Mouse (Mus musculus) limb, embryonic 14.5 days (tissue): ENCODE data around the gene Nbea. TPM values are rescaled to one million over a fixed set of nuclear protein-coding genes. Genes with fewer than 3 reads are reported as not detected.
A peak's percentile ranks its signal among the peaks of the same experiment; 100 is the strongest.

Experiments
- ATAC-seq: fragments of 200-750 bp; cut with Nextera tagmentation; 2 replicates; pipeline ENCODE4 v1.8.0; 2017; ENCODE audit warnings: low read depth, moderate number of reproducible peaks, moderate TSS enrichment; ENCODE audit not compliant: low FRiP score
- DNase-seq: peaks from one replicate; pipeline ENCODE4 v3.0.0-alpha.2; 2015; ENCODE audit warnings: low spot score
- H3K27ac ChIP-seq: fragments of 300-500 bp; sonication (generic); replicated peaks from 2 replicates; pipeline ENCODE4 v1.5.1; 2014; ENCODE audit warnings: low read depth, mild to moderate bottlenecking, low read length, moderate library complexity, mixed read lengths
- H3K27me3 ChIP-seq: fragments of 300-500 bp; sonication (generic); 2 replicates; pipeline ENCODE4 v1.6.1; 2014; ENCODE audit warnings: low read length, mixed read lengths; ENCODE audit not compliant: control insufficient read depth, insufficient read depth
- H3K36me3 ChIP-seq: fragments of 300-500 bp; sonication (generic); 2 replicates; pipeline ENCODE4 v1.6.1; 2014; ENCODE audit warnings: mild to moderate bottlenecking, low read length, moderate library complexity, mixed read lengths; ENCODE audit not compliant: control insufficient read depth, insufficient read depth
- H3K4me1 ChIP-seq: fragments of 300-500 bp; sonication (generic); 2 replicates; pipeline ENCODE4 v1.6.1; 2014; ENCODE audit warnings: antibody characterized with exemption, low read length, mixed read lengths; ENCODE audit not compliant: control insufficient read depth, insufficient read depth
- H3K4me2 ChIP-seq: fragments of 300-500 bp; sonication (generic); replicated peaks from 2 replicates; pipeline ENCODE4 v1.6.1; 2014; ENCODE audit warnings: low read depth, mild to moderate bottlenecking, low read length, moderate library complexity; ENCODE audit not compliant: severe bottlenecking
- H3K4me3 ChIP-seq: fragments of 300-500 bp; sonication (generic); replicated peaks from 2 replicates; pipeline ENCODE4 v1.5.1; 2014; ENCODE audit warnings: low read length
- H3K9ac ChIP-seq: fragments of 300-500 bp; sonication (generic); 2 replicates; pipeline ENCODE4 v1.6.1; 2014; ENCODE audit warnings: mild to moderate bottlenecking, low read depth, low read length, moderate library complexity; ENCODE audit not compliant: severe bottlenecking
- H3K9me3 ChIP-seq: fragments of 300-500 bp; sonication (generic); 2 replicates; pipeline ENCODE4 v1.6.1; 2016; ENCODE audit warnings: low read length; ENCODE audit not compliant: control insufficient read depth
- POLR2A ChIP-seq: fragments of 200-500 bp; IDR thresholded peaks from 2 replicates; pipeline ENCODE4 v1.8.0; 2012; ENCODE audit warnings: inconsistent platforms, mild to moderate bottlenecking, moderate library complexity, borderline replicate concordance; ENCODE audit not compliant: insufficient read depth, insufficient read length; ENCODE audit errors: extremely low read depth
- WGBS: fragments of 180-500 bp; shearing (Covaris S2); extraction: QIAGEN DNeasy Blood & Tissue Kit; methylation state at CpG from one replicate; pipeline ENCODE4 v1.1.7; 2014; 5-methylcytosine and 5-hydroxymethylcytosine counted together
- polyA plus RNA-seq, 2 experiments: library from polyadenylated mRNA; depleted of rRNA in 1 of 2; stranded (reverse) in 1 of 2; unstranded in 1 of 2; fragments of >200 nt; fragmentation: Nextera tagmentation in 1 of 2; extraction: Ambion mirVana in 1 of 2; gene quantifications; 2 replicates each; pipeline versions ENCODE4 v1.2.1 to v1.2.3; 2012 to 2014

Nbea gene
- polyA plus RNA-seq, 2 experiments, result 20.6 to 34.1 TPM

DNA sequence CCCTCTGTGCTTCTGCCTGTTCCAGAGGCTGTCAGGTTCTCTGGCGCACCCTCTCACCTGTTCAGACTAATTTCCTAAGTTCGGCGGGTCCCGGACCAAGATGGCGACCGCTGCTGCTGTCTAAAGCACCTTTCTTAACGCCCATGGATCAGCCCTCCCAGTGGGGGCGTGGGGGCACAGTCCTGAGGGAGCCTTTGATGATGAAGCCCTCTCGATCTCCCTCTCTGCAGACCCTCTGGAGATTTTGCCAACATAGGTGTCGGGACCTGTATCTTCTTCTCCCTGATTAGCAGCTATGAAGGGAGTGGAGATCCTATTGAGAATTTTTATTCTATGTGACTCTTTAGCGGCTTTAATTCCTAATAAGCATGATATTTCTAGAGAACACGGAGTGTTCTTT is 573.3 kb downstream of the Nbea start:
- no peak for ATAC-seq
- WGBS, result 88% methylated on average over 11 of the region's 12 CpGs
- Histone ChIP-seq H3K36me3 (no peaks in the 10 kb centered on the region), H3K4me3 (no peak overlapping the region), H3K27ac (no peak overlapping the region), H3K9me3 (no peaks in the 10 kb centered on the region), H3K4me1 (peaks cover 11% of the 10 kb centered on the region), H3K4me2 (no peak overlapping the region), H3K27me3 (no peaks in the 10 kb centered on the region), H3K9ac (no peak overlapping the region)
- DNase-seq, result no peak
- no peak for TF ChIP-seq POLR2A

DNA sequence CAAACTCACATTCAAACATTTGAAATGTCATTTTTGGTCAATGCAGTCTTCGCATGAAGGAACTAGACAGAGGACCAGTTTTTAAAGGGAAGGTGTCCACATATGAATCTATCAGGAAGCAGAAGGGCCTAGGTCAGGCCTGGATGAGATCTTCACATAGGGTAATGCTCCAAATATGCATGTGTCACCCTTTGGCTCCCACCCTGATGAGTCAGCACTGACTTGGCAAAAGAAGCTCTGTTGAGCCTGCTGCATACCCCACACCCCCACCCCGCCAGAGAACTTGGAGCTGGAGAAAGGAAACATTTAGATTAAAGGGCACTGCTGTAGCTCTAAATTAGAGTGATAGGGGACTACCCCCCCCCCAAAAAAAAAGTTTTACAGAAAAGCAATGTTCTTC is 583.2 kb downstream of the Nbea start:
- no peak for TF ChIP-seq POLR2A
- H3K36me3 ChIP-seq, result no peaks in the 10 kb centered on the region

DNA sequence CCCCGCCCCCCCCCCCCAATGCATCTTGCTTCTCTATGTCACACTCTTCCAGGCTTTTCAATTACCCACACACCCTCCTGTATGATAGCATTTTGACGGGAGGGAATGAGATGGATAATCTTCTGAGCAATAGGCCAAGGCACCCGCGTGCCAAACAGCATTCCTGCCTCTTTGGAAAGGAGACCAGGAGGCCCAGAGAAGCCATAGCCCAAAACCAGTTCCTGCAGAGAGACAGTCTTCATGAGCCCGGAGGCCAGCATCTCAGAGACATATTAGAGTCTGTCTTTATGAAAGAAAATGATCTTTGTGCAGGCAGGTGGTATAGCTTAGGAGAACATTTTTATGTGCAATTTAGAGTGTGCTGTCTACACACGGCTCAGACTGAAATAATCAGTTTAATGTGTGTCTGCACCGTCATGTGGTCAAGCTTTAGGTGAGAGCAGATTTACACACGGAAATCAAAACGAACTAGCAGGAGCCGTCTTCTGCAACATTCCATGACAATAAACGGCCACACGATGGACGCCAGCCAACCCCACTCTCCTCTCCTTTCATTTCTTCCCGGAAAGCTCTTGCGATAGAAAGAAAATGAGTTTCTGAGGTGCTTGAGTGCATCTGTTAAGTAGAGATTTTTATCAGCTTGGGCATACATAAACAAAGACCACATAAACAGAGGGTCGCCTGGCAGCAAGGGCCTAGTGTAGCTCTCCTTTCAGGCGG is 584.0 kb downstream of the Nbea start:
- Histone ChIP-seq H3K36me3 (no peaks in the 10 kb centered on the region), H3K27ac (peak overlapping the region; percentile 44), H3K4me2 (0 out of 2 replicates have a peak overlapping the region, but pooled peaks have one; percentile 1), H3K4me1 (peaks cover 16% of the 10 kb centered on the region), H3K9me3 (no peaks in the 10 kb centered on the region), H3K27me3 (no peaks in the 10 kb centered on the region), H3K9ac (no peak overlapping the region), H3K4me3 (no peak overlapping the region)
- 11% methylated on average over 17 of the region's 17 CpGs for WGBS
- ATAC-seq (peak; percentile 93), DNase-seq (peak; percentile 74)
- TF ChIP-seq POLR2A, result no peak

More for the DNA sequence above, 583.2 kb downstream of the Nbea start:
- Histone ChIP-seq H3K4me3 (no peak overlapping the region), H3K4me2 (no peak overlapping the region), H3K27me3 (no peaks in the 10 kb centered on the region), H3K9me3 (no peaks in the 10 kb centered on the region), H3K9ac (no peak overlapping the region), H3K4me1 (peaks cover 16% of the 10 kb centered on the region), H3K27ac (peak overlapping the region; percentile 44)
- ATAC-seq (peak; percentile 53), DNase-seq (peak; percentile 80)
- WGBS, result 54% methylated on average over 2 of the region's 2 CpGs

DNA sequence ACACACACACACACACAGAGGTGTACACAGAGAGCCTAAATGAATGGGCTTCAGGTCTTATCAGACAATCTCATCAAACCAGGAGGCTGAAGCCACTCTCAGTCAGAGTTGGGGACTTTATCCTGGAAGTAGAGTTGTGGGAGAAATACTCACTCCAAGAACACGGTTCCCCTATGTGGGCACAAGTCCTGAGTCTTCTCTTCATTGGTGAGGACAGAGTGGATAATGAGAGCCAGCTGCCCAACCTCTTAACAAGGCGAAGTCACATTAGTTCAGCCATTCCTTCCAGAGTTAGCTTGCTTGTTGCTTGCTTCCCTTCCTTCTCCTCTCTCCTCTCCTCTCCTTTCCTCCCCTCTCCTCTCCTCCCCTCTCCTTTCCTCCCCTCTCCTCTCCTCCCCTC is 584.8 kb downstream of the Nbea start:
- Histone ChIP-seq H3K27me3 (no peaks in the 10 kb centered on the region), H3K4me1 (peaks cover 16% of the 10 kb centered on the region), H3K4me3 (no peak overlapping the region), H3K36me3 (no peaks in the 10 kb centered on the region), H3K9ac (no peak overlapping the region), H3K9me3 (no peaks in the 10 kb centered on the region), H3K27ac (0 out of 2 replicates have a peak overlapping the region, but pooled peaks have one; percentile 61), H3K4me2 (no peak overlapping the region)
- TF ChIP-seq POLR2A, result no peak
- ATAC-seq (no peak), DNase-seq (no peak)
- WGBS, result 21% methylated on average over 2 of the region's 2 CpGs

DNA sequence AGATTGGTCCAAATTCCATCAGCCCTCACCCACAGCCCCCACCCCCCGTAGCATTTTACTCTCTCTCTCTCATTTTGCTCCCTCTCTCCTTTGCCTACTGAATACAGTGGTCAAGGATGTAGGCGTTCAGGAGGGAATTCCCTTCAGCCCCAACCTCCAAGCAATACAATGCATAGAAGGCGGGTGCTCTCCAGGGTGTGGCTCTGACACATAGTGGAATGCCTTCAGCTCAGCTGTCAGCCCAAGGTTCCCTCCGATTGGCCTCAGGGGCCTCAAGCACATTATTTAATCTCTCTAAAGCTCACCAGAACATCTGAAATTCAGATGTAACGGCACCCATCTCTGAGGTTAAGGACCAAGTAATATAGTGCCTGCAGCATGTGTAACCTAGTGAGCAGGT is 590.2 kb downstream of the Nbea start:
- Histone ChIP-seq H3K9ac (no peak overlapping the region), H3K9me3 (no peaks in the 10 kb centered on the region), H3K4me1 (peaks cover 26% of the 10 kb centered on the region), H3K4me3 (no peak overlapping the region), H3K27ac (no peak overlapping the region), H3K27me3 (no peaks in the 10 kb centered on the region), H3K36me3 (no peaks in the 10 kb centered on the region), H3K4me2 (no peak overlapping the region)
- ATAC-seq, result no peak
- no peak for DNase-seq
- TF ChIP-seq POLR2A, result no peak
- WGBS, result 57% methylated on average over 5 of the region's 5 CpGs
